Mouse (Mus musculus): ENCODE measurements around the gene Ube2j2.

DNA sequence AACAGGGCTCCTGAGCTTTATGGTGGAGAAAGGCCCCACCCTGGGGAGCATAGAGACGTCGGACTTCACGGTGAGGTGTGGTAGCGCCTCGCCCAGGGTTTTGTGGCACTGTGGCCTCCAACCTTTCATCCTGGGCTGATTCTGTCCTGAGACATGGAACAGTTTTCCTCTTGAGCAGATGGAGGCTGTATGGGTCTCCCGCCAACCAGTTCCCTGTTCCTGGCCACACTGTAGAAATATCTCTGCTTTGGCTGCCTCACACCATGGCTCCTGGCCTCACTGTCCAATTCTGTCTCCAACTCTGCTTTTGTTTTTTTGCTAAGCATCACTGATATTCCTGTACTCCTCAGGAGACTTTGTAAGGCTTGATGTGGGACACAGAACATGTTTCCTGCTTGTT lies 11.9 kb downstream of the Ube2j2 start:
- TF ChIP-seq EP300 (IDR thresholded peaks at IDR 0.05; ENCODE audit: low read depth) (no peak), CTCF (IDR thresholded peaks at IDR 0.05; ENCODE audit: low read depth) (no peak)
